Mouse (Mus musculus): ENCODE measurements around the gene Gid8. TPM values are rescaled to one million over a fixed set of nuclear protein-coding genes. Genes with fewer than 3 reads are reported as not detected.

Gene Gid8
- total RNA-seq (2012; rRNA removed) = 15.6 and 21.7 TPM in 2 replicates
- 32.1 and 32.5 TPM in 2 replicates for total RNA-seq (2014; rRNA removed)
- 44.1 and 45.4 TPM in 2 replicates for polyA plus RNA-seq (2012; ENCODE audit: insufficient read length, low read depth)

DNA sequence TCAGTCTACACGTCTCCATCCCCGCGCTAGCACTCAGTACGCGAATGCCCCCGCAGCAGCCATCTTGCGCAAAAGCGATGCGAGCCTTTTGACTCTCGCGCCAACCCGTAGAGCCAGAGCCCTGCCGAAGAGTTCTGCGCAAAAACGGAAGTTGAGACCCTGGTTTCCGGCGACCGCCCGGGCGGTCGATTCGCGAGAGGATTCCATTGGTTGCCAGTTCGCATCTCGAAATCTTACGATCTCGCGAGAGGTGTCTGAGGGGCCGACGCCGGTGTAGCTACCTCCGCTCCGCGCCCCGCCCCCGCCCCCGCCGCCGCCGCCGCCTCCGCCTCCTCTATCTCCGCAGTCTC is at the start of gene Gid8, which contains the start of gene Dido1:
Gid8 (plus strand) TSS at position 195 of the 350 bp plus-strand sequence.
Dido1 (minus strand) TSS at position 77 of the 350 bp plus-strand sequence.
- Histone ChIP-seq H3K4me3 (replicated peaks in 1 of 3; ENCODE audit: low read depth in 2 of 3, low read length in 2 of 3, poor library complexity in 1 of 3) (peak within 1 kb of the TSS; percentile 92 to 100 (median 100)), H3K36me3 (replicated peaks in 1 of 2; ENCODE audit: control insufficient read depth in 1 of 2, insufficient read depth in 1 of 2, low read length in 1 of 2) (peaks cover 10 to 46% of the 10 kb centered on the region in 2 experiments), H3K4me2 (ENCODE audit: insufficient read depth, low read depth, poor library complexity, severe bottlenecking) (peak within 1 kb of the TSS; percentile 97), H3K9me3 (replicated peaks; ENCODE audit: low read length) (no peaks in the 10 kb centered on the region), H3K79me2 (replicated peaks; ENCODE audit: control insufficient read depth, extremely low read depth, insufficient read depth, poor library complexity, severe bottlenecking) (peaks cover 68% of the 10 kb centered on the region), H3K27me3 (replicated peaks) (no peaks in the 10 kb centered on the region), H3K27ac (ENCODE audit: insufficient read depth, low read depth) (peak within 1 kb of the TSS; percentile 57), H3K4me1 (ENCODE audit: control insufficient read depth in 1 of 2, insufficient read depth in 2 of 2) (peaks cover 7 to 48% of the 10 kb centered on the region in 2 experiments), H3K9ac (ENCODE audit: insufficient read depth, low read depth) (peak within 1 kb of the TSS; percentile 97)
- peak; percentile 96 for DNase-seq (ENCODE audit: extremely low read depth)
- dilution Hi-C loops (cut with MboI; ENCODE audit: extremely low pct_ligation_motif_present, extremely low pct_unique_long_range_greater_than_20kb, low sequenced_read_pairs) (no loop called here), in situ Hi-C loops (cut with MboI; ENCODE audit: low pct_ligation_motif_present, low pct_unique_long_range_greater_than_20kb, low sequenced_read_pairs) (loop anchor here (25.0 kb wide), 1 partner anchor 652 kb away; the partner anchor contains the start of genes Arfrp1 and Zgpat)
- TF ChIP-seq NELFE (IDR thresholded peaks at IDR 0.05; ENCODE audit: low read depth, low read length) (peak; percentile 63; the same call in 1 of the 2 replicates), ETS1 (conservative IDR thresholded peaks at IDR 0.05; ENCODE audit: low read depth, low read length) (no peak), TCF12 (IDR thresholded peaks at IDR 0.05; ENCODE audit: low read depth, low read length) (peak; percentile 74), ZNF384 (IDR thresholded peaks at IDR 0.05; ENCODE audit: low read depth, low read length) (no peak), TBP (conservative IDR thresholded peaks at IDR 0.05; ENCODE audit: low read depth, low read length) (peak; percentile 70; the same call in 1 of the 2 replicates), ZMIZ1 (IDR thresholded peaks at IDR 0.05; ENCODE audit: low read depth, low read length) (no peak), ZC3H11A (IDR thresholded peaks at IDR 0.05; ENCODE audit: low read depth, low read length) (no peak), CTCF (conservative IDR thresholded peaks at IDR 0.05 in 1 of 2, IDR thresholded peaks at IDR 0.05 in 1 of 2; ENCODE audit: low read depth in 2 of 2, low read length in 2 of 2) (no peak), POLR2A (IDR thresholded peaks at IDR 0.05; ENCODE audit: low read depth, low read length) (peak; percentile 82), USF2 (conservative IDR thresholded peaks at IDR 0.05; ENCODE audit: low read depth, low read length) (no peak), JUN (IDR thresholded peaks at IDR 0.05; ENCODE audit: insufficient read depth, low read depth, low read length) (no peak), POLR2AphosphoS2 (IDR thresholded peaks at IDR 0.05; ENCODE audit: low read depth, low read length) (no peak), NRF1 (IDR thresholded peaks at IDR 0.05; ENCODE audit: low read depth, low read length) (peak; percentile 88), ELF1 (IDR thresholded peaks at IDR 0.05; ENCODE audit: low read depth, low read length) (peak; percentile 87), PAX5 (IDR thresholded peaks at IDR 0.05; ENCODE audit: low read length) (no peak), MAZ (IDR thresholded peaks at IDR 0.05; ENCODE audit: low read depth, low read length) (peak; percentile 72; the same call in 1 of the 2 replicates), HCFC1 (IDR thresholded peaks at IDR 0.05; ENCODE audit: low read depth, low read length) (peak; percentile 93), IRF4 (IDR thresholded peaks at IDR 0.05; ENCODE audit: low read depth, low read length) (no peak; the same call in 1 of the 2 replicates), ZKSCAN1 (IDR thresholded peaks at IDR 0.05; ENCODE audit: borderline replicate concordance, low read depth, low read length) (no peak), MEF2A (IDR thresholded peaks at IDR 0.05; ENCODE audit: borderline replicate concordance, low read depth, low read length) (peak; percentile 19; the same call in 1 of the 2 replicates), MAX (IDR thresholded peaks at IDR 0.05; ENCODE audit: low read length) (no peak), MXI1 (IDR thresholded peaks at IDR 0.05; ENCODE audit: low read depth, low read length) (no peak), RAD21 (IDR thresholded peaks at IDR 0.05; ENCODE audit: low read depth, low read length) (no peak), JUND (conservative IDR thresholded peaks at IDR 0.05; ENCODE audit: low read depth, low read length) (no peak), USF1 (IDR thresholded peaks at IDR 0.05; ENCODE audit: low read depth, low read length) (no peak), CHD2 (IDR thresholded peaks at IDR 0.05; ENCODE audit: low read length) (peak; percentile 98), BHLHE40 (IDR thresholded peaks at IDR 0.05; ENCODE audit: low read depth, low read length) (no peak), E2F4 (IDR thresholded peaks at IDR 0.05; ENCODE audit: insufficient replicate concordance, low read depth, low read length) (0 out of 2 replicates have a peak, but pooled peaks have one; percentile 55), KAT2A (IDR thresholded peaks at IDR 0.05; ENCODE audit: insufficient replicate concordance, low read length) (peak; percentile 94), GABPA (IDR thresholded peaks at IDR 0.05; ENCODE audit: insufficient replicate concordance, low read depth, low read length) (no peak; the same call in 1 of the 2 replicates), SIN3A (IDR thresholded peaks at IDR 0.05; ENCODE audit: low read length) (peak; percentile 38), UBTF (IDR thresholded peaks at IDR 0.05; ENCODE audit: low read depth, low read length) (no peak), RCOR1 (conservative IDR thresholded peaks at IDR 0.05; ENCODE audit: low read depth, low read length) (no peak), EP300 (IDR thresholded peaks at IDR 0.05; ENCODE audit: low read length) (no peak), CHD1 (IDR thresholded peaks at IDR 0.05; ENCODE audit: low read depth, low read length) (no peak), SMC3 (IDR thresholded peaks at IDR 0.05; ENCODE audit: low read depth, low read length) (no peak), MAFK (IDR thresholded peaks at IDR 0.05; ENCODE audit: insufficient replicate concordance, low read length) (no peak), MYC (IDR thresholded peaks at IDR 0.05; ENCODE audit: low read depth, low read length) (no peak)

All from CH12.LX (cell line).